Mouse (Mus musculus) layer of hippocampus, adult 11-12 months (tissue): ENCODE data around the gene Ppm1l.
A peak's percentile ranks its signal among the peaks of the same experiment; 100 is the strongest.

Experiments used
- DNase-seq: peaks from one replicate; pipeline ENCODE4 v3.0.0; 2022; ENCODE audit warnings: low spot score

Gene Ppm1l

GRCm38 (mm10) chr3:69440761-69441160 lies 124.1 kb downstream of the Ppm1l start:
- DNase-seq = no peak

GRCm38 (mm10) chr3:69446989-69447388 lies 130.3 kb downstream of the Ppm1l start:
- peak; percentile 29 for DNase-seq

GRCm38 (mm10) chr3:69449041-69449440 lies 132.4 kb downstream of the Ppm1l start:
- no peak for DNase-seq

GRCm38 (mm10) chr3:69454330-69454729 lies 137.7 kb downstream of the Ppm1l start:
- DNase-seq = no peak

- DNase-seq = no peak
Observed at GRCm38 (mm10) chr3:69456071-69456470, 139.4 kb downstream of the Ppm1l start.

GRCm38 (mm10) chr3:69458756-69459155 lies 142.1 kb downstream of the Ppm1l start:
- DNase-seq = no peak

- DNase-seq = no peak
Observed at GRCm38 (mm10) chr3:69461956-69462355, 145.3 kb downstream of the Ppm1l start.

GRCm38 (mm10) chr3:69465751-69466150 lies 149.1 kb downstream of the Ppm1l start:
- DNase-seq = no peak

- DNase-seq = no peak
Observed at GRCm38 (mm10) chr3:69468280-69469008, 151.8 kb downstream of the Ppm1l start.

GRCm38 (mm10) chr3:69469463-69470141 lies 152.9 kb downstream of the Ppm1l start:
- DNase-seq = no peak

GRCm38 (mm10) chr3:69470142-69470796 lies 153.6 kb downstream of the Ppm1l start:
- no peak for DNase-seq

- DNase-seq = no peak
Observed at GRCm38 (mm10) chr3:69475850-69476450, 159.3 kb downstream of the Ppm1l start.

- peak; percentile 44 for DNase-seq
Observed at GRCm38 (mm10) chr3:69479937-69480336, 163.3 kb downstream of the Ppm1l start.

- peak; percentile 89 for DNase-seq
Observed at GRCm38 (mm10) chr3:69481835-69482234, 165.2 kb downstream of the Ppm1l start.

- DNase-seq = no peak
Observed at GRCm38 (mm10) chr3:69484006-69484574, 167.4 kb downstream of the Ppm1l start.

- DNase-seq = no peak
Observed at GRCm38 (mm10) chr3:69484582-69484981, 167.9 kb downstream of the Ppm1l start.

- no peak for DNase-seq
Observed at GRCm38 (mm10) chr3:69485347-69485746, 168.7 kb downstream of the Ppm1l start.

GRCm38 (mm10) chr3:69485756-69486155 lies 169.1 kb downstream of the Ppm1l start:
- DNase-seq = no peak

GRCm38 (mm10) chr3:69487471-69487870 lies 170.8 kb downstream of the Ppm1l start:
- no peak for DNase-seq

- no peak for DNase-seq
Observed at GRCm38 (mm10) chr3:69489669-69490068, 173.0 kb downstream of the Ppm1l start.

GRCm38 (mm10) chr3:69490981-69491681 lies 174.5 kb downstream of the Ppm1l start:
- no peak for DNase-seq
